ENCODE assay signal across 8 mouse cellular contexts in the genomic region with DNA sequence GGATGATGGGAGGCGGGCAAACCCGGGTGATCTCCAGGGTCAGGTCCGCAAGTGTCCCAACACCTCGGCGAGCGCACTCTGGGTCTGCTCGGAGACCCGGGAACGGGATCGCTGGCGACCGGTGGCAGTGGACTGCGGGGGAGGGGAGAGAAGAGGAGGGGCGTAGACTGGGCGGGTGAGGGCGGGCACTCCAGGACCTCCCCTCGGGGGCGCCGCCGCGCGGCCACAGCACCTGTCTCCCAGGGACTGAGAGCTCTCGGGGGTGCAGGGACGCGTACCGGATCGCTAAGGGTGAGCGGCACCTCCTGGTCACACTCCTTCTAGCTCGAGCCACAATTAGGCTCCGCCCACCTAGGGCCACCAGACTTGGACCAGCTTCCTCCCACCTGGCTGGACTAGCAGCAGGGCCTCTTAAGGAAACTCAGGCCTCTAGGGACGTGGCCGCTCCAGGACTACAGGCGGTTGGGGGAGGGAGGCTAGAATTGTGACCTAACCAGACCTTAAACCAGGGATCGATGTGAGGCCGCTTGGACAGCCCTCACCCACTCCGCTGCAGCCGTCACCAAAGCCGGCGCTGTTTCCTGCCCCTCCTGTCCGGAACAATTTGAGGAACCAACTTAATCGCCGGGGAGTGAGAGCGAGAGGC. TPM values are rescaled to one million over a fixed set of nuclear protein-coding genes. Genes with fewer than 3 reads are reported as not detected.
DNase-seq lines count a peak whose midpoint lies in the region; ATAC-seq and TF ChIP-seq lines count a peak whose summit lies in the region.

A gene (minus strand): TSS at position 140 of the 646 bp plus-strand sequence.

- peak; percentile 37 for TF ChIP-seq CTCF in ES-Bruce4 (IDR thresholded peaks at IDR 0.05; ENCODE audit: low read depth, low read length)
- peak; percentile 53 for TF ChIP-seq CTCF in lung, postnatal 0 days (IDR thresholded peaks at IDR 0.05)
- TF ChIP-seq CTCF in olfactory bulb, adult 2 months (IDR thresholded peaks at IDR 0.05; ENCODE audit: insufficient read depth, low read depth, low read length): no peak

- H3K4me1 ChIP-seq in ES-Bruce4 (ENCODE audit: control insufficient read depth, insufficient read depth, low read length): no peaks in the 10 kb centered on the region
- H3K4me1 ChIP-seq in brown adipose tissue, adult 24 weeks (ENCODE audit: control insufficient read depth, insufficient read depth, insufficient read length, low read length): no peaks in the 10 kb centered on the region; the same call in 1 of the 2 replicates
- peaks cover 3% of the 10 kb centered on the region; the same call in 1 of the 2 replicates for H3K4me1 ChIP-seq in forebrain, embryonic 14.5 days (ENCODE audit: control insufficient read depth, insufficient read depth, low read length)
- H3K4me1 ChIP-seq in lung, postnatal 0 days (ENCODE audit: insufficient read depth, low read depth, low read length): peaks cover 5% of the 10 kb centered on the region; the same call in 1 of the 2 replicates
- H3K4me1 ChIP-seq in olfactory bulb, adult 2 months (ENCODE audit: control insufficient read depth, insufficient read depth, low read length): peaks cover 12% of the 10 kb centered on the region

- H3K27me3 ChIP-seq in ES-Bruce4 (ENCODE audit: control insufficient read depth, insufficient read depth, low read length, poor library complexity, severe bottlenecking): no peaks in the 10 kb centered on the region
- peaks cover 8% of the 10 kb centered on the region for H3K27me3 ChIP-seq in forebrain, embryonic 14.5 days (replicated peaks; ENCODE audit: control insufficient read depth, insufficient read depth, low read length)
- H3K27me3 ChIP-seq in lung, postnatal 0 days (replicated peaks; ENCODE audit: insufficient read depth, low read length): no peaks in the 10 kb centered on the region

- H3K4me2 ChIP-seq in forebrain, embryonic 14.5 days (ENCODE audit: low read length): peak within 1 kb of the TSS; percentile 96
- H3K4me2 ChIP-seq in lung, postnatal 0 days (replicated peaks; ENCODE audit: low read depth, low read length): peak within 1 kb of the TSS; percentile 97

- WGBS in forebrain, embryonic 14.5 days: under 1% methylated on average over 42 of the region's 43 CpGs
- WGBS in lung, postnatal 0 days: under 1% methylated on average over 36 of the region's 43 CpGs
- WGBS in olfactory bulb, adult 2 months: under 1% methylated on average over 43 of the region's 43 CpGs

- H3K9ac ChIP-seq in ES-Bruce4 (ENCODE audit: low read depth, poor library complexity, severe bottlenecking): peak within 1 kb of the TSS; percentile 87
- peak within 1 kb of the TSS; percentile 70 for H3K9ac ChIP-seq in forebrain, embryonic 14.5 days (ENCODE audit: low read length)
- H3K9ac ChIP-seq in lung, postnatal 0 days (replicated peaks; ENCODE audit: low read depth): peak within 1 kb of the TSS; percentile 63

- H3K36me3 ChIP-seq in ES-Bruce4 (ENCODE audit: control insufficient read depth, insufficient read depth, low read length, poor library complexity, severe bottlenecking): no peaks in the 10 kb centered on the region
- no peaks in the 10 kb centered on the region for H3K36me3 ChIP-seq in forebrain, embryonic 14.5 days (ENCODE audit: control insufficient read depth, insufficient read depth, low read length)
- H3K36me3 ChIP-seq in lung, postnatal 0 days (ENCODE audit: insufficient read depth, low read length): no peaks in the 10 kb centered on the region

- TF ChIP-seq EP300 in ES-Bruce4 (IDR thresholded peaks at IDR 0.05; ENCODE audit: insufficient read depth, low read depth, low read length): 0 out of 2 replicates have a peak, but pooled peaks have one; percentile 18
- TF ChIP-seq EP300 in lung, postnatal 0 days (IDR thresholded peaks at IDR 0.05): no peak

- peak; percentile 90 for ATAC-seq in forebrain, embryonic 14.5 days
- peak; percentile 90 for ATAC-seq in lung, postnatal 0 days

- intact Hi-C loops in heart, postnatal 14 days (cut with DNase I): loop anchor here (5.0 kb wide), 1 partner anchor 47 kb away; no protein-coding TSS in a partner anchor

- H3K4me3 ChIP-seq in ES-Bruce4 (ENCODE audit: low read depth, low read length): peak within 1 kb of the TSS; percentile 86
- peak within 1 kb of the TSS; percentile 84 for H3K4me3 ChIP-seq in brown adipose tissue, adult 24 weeks (ENCODE audit: insufficient read depth, low read depth, low read length)
- H3K4me3 ChIP-seq in forebrain, embryonic 14.5 days (ENCODE audit: low read depth, low read length): peak within 1 kb of the TSS; percentile 64
- H3K4me3 ChIP-seq in lung, postnatal 0 days (ENCODE audit: low read depth, low read length): peak within 1 kb of the TSS; percentile 76
- H3K4me3 ChIP-seq in olfactory bulb, adult 2 months (ENCODE audit: insufficient read depth, low read depth, low read length): peak within 1 kb of the TSS; percentile 53

- DNase-seq in forebrain, embryonic 14.5 days (ENCODE audit: low spot score): peak; percentile 55
- peak; percentile 74 to 75 for DNase-seq in heart, postnatal 14 days
- DNase-seq in kidney, postnatal 4 days: peak; percentile 81 to 91
- DNase-seq in lung, postnatal 0 days (ENCODE audit: low spot score): peak; percentile 92
- peak; percentile 45 for DNase-seq in thymus, postnatal 0 days (ENCODE audit: low spot score)

- no peaks in the 10 kb centered on the region for H3K9me3 ChIP-seq in ES-Bruce4 (replicated peaks; ENCODE audit: control insufficient read depth, insufficient read depth, low read length, poor library complexity, severe bottlenecking)
- no peaks in the 10 kb centered on the region for H3K9me3 ChIP-seq in forebrain, embryonic 14.5 days (replicated peaks; ENCODE audit: control insufficient read depth, low read length)
- no peaks in the 10 kb centered on the region for H3K9me3 ChIP-seq in lung, postnatal 0 days (ENCODE audit: low read length)

- no peak within 1 kb of the TSS for H3K27ac ChIP-seq in ES-Bruce4 (ENCODE audit: insufficient read depth, low read length)
- peak within 1 kb of the TSS; percentile 62 for H3K27ac ChIP-seq in brown adipose tissue, adult 24 weeks (replicated peaks; ENCODE audit: low read depth, low read length)
- H3K27ac ChIP-seq in forebrain, embryonic 14.5 days (ENCODE audit: low read depth, low read length): no peak within 1 kb of the TSS
- peak within 1 kb of the TSS; percentile 91 for H3K27ac ChIP-seq in lung, postnatal 0 days (ENCODE audit: low read length)
- no peak within 1 kb of the TSS for H3K27ac ChIP-seq in olfactory bulb, adult 2 months (ENCODE audit: insufficient read depth, low read depth, low read length)

- no peak for TF ChIP-seq POLR2A in ES-Bruce4 (IDR thresholded peaks at IDR 0.05; ENCODE audit: insufficient read depth, low read length)
- TF ChIP-seq POLR2A in olfactory bulb, adult 2 months (IDR thresholded peaks at IDR 0.05; ENCODE audit: insufficient read depth, low read depth, low read length): no peak

RNA-seq across cellular contexts. Expression of the gene that starts here (rescaled TPM):
- polyA plus RNA-seq in ES-Bruce4 (2011; ENCODE audit: insufficient read depth, insufficient read length, low read depth, missing spikeins): 7.8 and 8.2 TPM in 2 replicates
- polyA plus RNA-seq in brown adipose tissue, adult 24 weeks (2012; ENCODE audit: insufficient read depth, insufficient read length, missing spikeins): 3.6 and 5.0 TPM in 2 replicates
- polyA plus RNA-seq in forebrain, embryonic 14.5 days (2014; fragmentation: Nextera tagmentation; extraction: Ambion mirVana): 8.7 and 9.5 TPM in 2 replicates
- 10 to 100 TPM; 12.8 to 15.0 TPM for total RNA-seq in heart, postnatal 14 days (2021)
- polyA plus RNA-seq in lung, postnatal 0 days (2015; fragmentation: Nextera tagmentation; extraction: Ambion mirVana): 130 and 147 TPM in 2 replicates
- polyA plus RNA-seq in olfactory bulb, adult 2 months (2012; ENCODE audit: insufficient read depth, insufficient read length, low replicate concordance, missing spikeins): not detected in 2 replicates
- 10.5 and 10.6 TPM in 2 replicates for polyA plus RNA-seq in thymus, postnatal 0 days (2015; fragmentation: Nextera tagmentation; extraction: Ambion mirVana)

Comparison
In these comparisons a context has a peak if more than half of its experiments do, and no peak if none do; other contexts are left out.
1. RNA of the gene that starts here (polyA plus RNA-seq): 130 to 147 TPM in lung, postnatal 0 days; 10.5 to 10.6 TPM in thymus, postnatal 0 days, 8.7 to 9.5 TPM in forebrain, embryonic 14.5 days, 7.8 to 8.2 TPM in ES-Bruce4, 3.6 to 5.0 TPM in brown adipose tissue, adult 24 weeks and not detected in olfactory bulb, adult 2 months; every median in the first group is over 10 times any median in the second.
2. H3K27ac ChIP-seq: peak in brown adipose tissue, adult 24 weeks (single experiment) and lung, postnatal 0 days (single experiment); none in ES-Bruce4 (single experiment), forebrain, embryonic 14.5 days (single experiment) and olfactory bulb, adult 2 months (single experiment).
3. Peak in every context shown above with its lines, with median percentiles within 50 percentile points of each other: H3K4me3 ChIP-seq, H3K9ac ChIP-seq and DNase-seq.